Mouse (Mus musculus) cerebellum, adult 2 months (tissue): Measurements from ENCODE around the gene Sdk1.

ENCODE experiments used
- CTCF ChIP-seq: fragments of 200-500 bp; IDR thresholded peaks from 2 replicates; pipeline ENCODE4 v1.5.1; 2011; ENCODE audit warnings: low read depth, mild to moderate bottlenecking, control low read depth, low read length, moderate library complexity, borderline replicate concordance; ENCODE audit not compliant: insufficient read depth
- POLR2A ChIP-seq: fragments of 200-500 bp; IDR thresholded peaks from 2 replicates; pipeline ENCODE4 v1.6.1; 2011; ENCODE audit warnings: low read length, control low read depth, borderline replicate concordance; ENCODE audit not compliant: insufficient read depth

DNA sequence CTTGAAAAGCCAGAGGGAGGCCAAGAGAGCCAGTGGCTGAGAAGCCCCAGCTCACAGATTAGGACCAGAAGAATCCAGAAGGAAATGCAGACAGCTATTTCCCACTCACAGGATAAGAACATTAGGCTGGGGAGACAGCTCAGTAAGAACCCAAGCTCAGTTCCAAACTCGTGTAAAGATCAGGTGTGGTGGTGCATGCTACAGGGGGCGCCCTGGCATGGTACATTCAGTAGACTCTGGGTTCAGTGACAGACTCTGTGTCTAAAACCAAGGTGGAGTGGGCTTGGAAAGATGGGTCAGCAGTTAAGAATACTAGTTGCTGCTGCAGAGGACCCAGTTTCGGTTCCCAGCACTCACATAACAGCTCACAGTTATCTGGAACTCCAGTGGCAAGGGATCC lies 832.6 kb downstream of the Sdk1 start:
- TF ChIP-seq POLR2A (no peak), CTCF (no peak)
